Mouse (Mus musculus) embryonic facial prominence, embryonic 14.5 days (tissue): Measurements from ENCODE around the gene Ism1. TPM values are rescaled to one million over a fixed set of nuclear protein-coding genes. Genes with fewer than 3 reads are reported as not detected.

Experiments used
- ATAC-seq: fragments of 200-750 bp; cut with Nextera tagmentation; 2 replicates; pipeline ENCODE4 v1.8.0; 2017; ENCODE audit warnings: low read depth, moderate number of reproducible peaks, moderate TSS enrichment
- DNase-seq: peaks from one replicate; pipeline ENCODE4 v3.0.0-alpha.2; 2015; ENCODE audit warnings: low spot score
- H3K27ac ChIP-seq: fragments of 300-500 bp; sonication (generic); replicated peaks from 2 replicates; pipeline ENCODE4 v1.5.1; 2014; ENCODE audit warnings: low read depth, mild to moderate bottlenecking, low read length, moderate library complexity
- H3K27me3 ChIP-seq: fragments of 300-500 bp; sonication (generic); replicated peaks from 2 replicates; pipeline ENCODE4 v1.6.1; 2014; ENCODE audit warnings: low read length; ENCODE audit not compliant: control insufficient read depth, insufficient read depth
- H3K36me3 ChIP-seq: fragments of 300-500 bp; sonication (generic); 2 replicates; pipeline ENCODE4 v1.6.1; 2014; ENCODE audit warnings: low read length, mixed read lengths; ENCODE audit not compliant: control insufficient read depth, insufficient read depth
- H3K4me1 ChIP-seq: fragments of 300-500 bp; sonication (generic); 2 replicates; pipeline ENCODE4 v1.6.1; 2014; ENCODE audit warnings: antibody characterized with exemption, low read length; ENCODE audit not compliant: control insufficient read depth, insufficient read depth
- H3K4me2 ChIP-seq: fragments of 300-500 bp; sonication (generic); 2 replicates; pipeline ENCODE4 v1.6.1; 2014; ENCODE audit warnings: low read depth, mild to moderate bottlenecking, low read length, moderate library complexity, mixed read lengths
- H3K4me3 ChIP-seq: fragments of 300-500 bp; sonication (generic); 2 replicates; pipeline ENCODE4 v1.5.1; 2014; ENCODE audit warnings: low read depth, mild to moderate bottlenecking, low read length
- H3K9ac ChIP-seq: fragments of 300-500 bp; sonication (generic); 2 replicates; pipeline ENCODE4 v1.6.1; 2014; ENCODE audit warnings: low read depth, mild to moderate bottlenecking, low read length, moderate library complexity, mixed read lengths
- H3K9me3 ChIP-seq: fragments of 300-500 bp; sonication (generic); 2 replicates; pipeline ENCODE4 v1.6.1; 2016; ENCODE audit warnings: low read length; ENCODE audit not compliant: control insufficient read depth
- WGBS: fragments of 180-500 bp; shearing (Covaris S2); extraction: QIAGEN DNeasy Blood & Tissue Kit; methylation state at CpG from one replicate; pipeline ENCODE4 v1.1.7; 2014; 5-methylcytosine and 5-hydroxymethylcytosine counted together
- polyA plus RNA-seq: library from polyadenylated mRNA; unstranded; fragments of >200 nt; fragmentation: Nextera tagmentation; extraction: Ambion mirVana; gene quantifications from 2 replicates; pipeline ENCODE4 v1.2.1, GENCODE M21; 2014

Ism1 gene
- polyA plus RNA-seq, 1 experiment from 2014 or later: 4.8 TPM

DNA sequence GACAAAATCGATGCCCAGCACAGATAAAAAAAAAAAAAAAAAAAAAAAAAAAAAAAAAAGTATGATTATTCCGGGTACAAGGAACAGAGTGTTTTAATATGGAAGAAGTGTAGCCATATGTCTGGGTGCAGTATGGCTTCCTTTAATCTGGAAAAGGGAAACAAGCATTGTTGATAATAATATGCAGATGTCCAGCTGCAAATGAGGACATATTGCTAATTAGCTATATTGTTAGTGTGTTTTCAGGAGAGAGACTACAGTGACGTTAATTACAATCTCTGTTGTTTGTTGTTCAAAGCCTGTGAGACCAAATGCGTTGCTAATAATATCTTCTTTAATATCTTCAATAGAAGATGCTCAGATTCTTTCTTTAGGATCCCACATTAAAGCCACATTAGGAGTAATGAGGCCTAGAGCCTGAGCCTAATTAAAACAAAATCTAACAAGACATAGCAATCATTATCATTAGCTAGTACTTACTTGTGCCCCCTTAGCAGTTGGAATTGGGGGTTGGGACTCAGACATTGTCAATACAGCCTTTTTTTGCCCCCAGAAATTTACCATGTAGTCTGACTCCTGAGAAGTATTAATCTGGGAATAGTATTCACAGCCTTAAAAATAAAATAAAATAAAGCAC, 46.3 kb downstream of the Ism1 start:
- Histone ChIP-seq H3K9ac (no peak overlapping the region), H3K4me2 (no peak overlapping the region), H3K4me3 (no peak overlapping the region), H3K27me3 (no peaks in the 10 kb centered on the region), H3K4me1 (no peaks in the 10 kb centered on the region), H3K36me3 (no peaks in the 10 kb centered on the region), H3K9me3 (0 out of 2 replicates have a peak, but pooled peaks cover 3% of the 10 kb centered on the region), H3K27ac (no peak overlapping the region)
- 57% methylated on average over 4 of the region's 4 CpGs for WGBS
- DNase-seq (no peak), ATAC-seq (no peak)

DNA sequence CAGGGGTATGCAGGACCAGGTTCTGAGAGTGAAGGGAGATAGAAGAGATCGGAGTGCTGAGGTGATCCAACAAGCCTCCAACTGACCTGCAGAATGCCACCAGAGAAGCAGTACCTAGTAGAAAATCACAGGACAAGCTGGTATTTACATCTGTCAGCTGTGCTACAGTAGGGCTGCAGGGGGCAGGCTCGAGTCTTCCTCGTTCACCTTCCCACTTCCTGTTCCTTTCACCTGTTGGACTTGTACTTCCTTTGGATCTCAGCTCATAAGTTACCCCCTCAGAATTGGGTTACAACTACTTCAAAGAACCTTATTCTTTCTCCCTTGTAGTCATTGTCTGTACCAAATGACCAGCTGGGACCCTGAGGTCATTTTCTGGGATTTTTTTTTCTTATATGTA, 47.4 kb downstream of the Ism1 start:
- H3K4me1 ChIP-seq: no peaks in the 10 kb centered on the region
- no peaks in the 10 kb centered on the region for H3K27me3 ChIP-seq
- no peak for DNase-seq
- no peak for ATAC-seq
- H3K4me3 ChIP-seq: no peak overlapping the region
- 88% methylated on average over 3 of the region's 3 CpGs for WGBS
- no peaks in the 10 kb centered on the region for H3K36me3 ChIP-seq
- H3K27ac ChIP-seq: no peak overlapping the region
- H3K9me3 ChIP-seq: 0 out of 2 replicates have a peak, but pooled peaks cover 3% of the 10 kb centered on the region
- H3K4me2 ChIP-seq: no peak overlapping the region
- H3K9ac ChIP-seq: no peak overlapping the region

DNA sequence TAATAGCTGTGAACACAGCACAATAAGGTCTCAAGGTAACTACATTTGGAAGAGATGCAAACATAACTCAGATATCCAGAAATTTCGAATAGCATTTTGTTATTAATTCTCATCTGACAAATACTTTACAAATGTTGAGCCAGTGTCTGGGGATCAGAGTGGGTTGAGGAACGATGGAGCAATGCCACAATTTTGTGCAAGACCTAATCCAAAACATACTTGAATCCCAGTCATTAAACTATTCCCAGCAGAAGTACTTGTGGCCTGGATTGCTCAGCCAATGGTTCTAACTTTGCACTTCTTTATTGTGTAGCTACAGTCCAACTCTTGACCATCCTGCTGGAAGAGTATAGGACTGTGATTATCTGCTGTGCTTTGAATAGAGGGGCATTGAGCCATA, 50.1 kb downstream of the Ism1 start:
- no peak for ATAC-seq
- Histone ChIP-seq H3K9me3 (no peaks in the 10 kb centered on the region), H3K27ac (no peak overlapping the region), H3K9ac (no peak overlapping the region), H3K27me3 (no peaks in the 10 kb centered on the region), H3K4me2 (no peak overlapping the region), H3K4me1 (no peaks in the 10 kb centered on the region), H3K4me3 (no peak overlapping the region), H3K36me3 (no peaks in the 10 kb centered on the region)
- DNase-seq: no peak
- 78% methylated on average over 2 of the region's 2 CpGs for WGBS

DNA sequence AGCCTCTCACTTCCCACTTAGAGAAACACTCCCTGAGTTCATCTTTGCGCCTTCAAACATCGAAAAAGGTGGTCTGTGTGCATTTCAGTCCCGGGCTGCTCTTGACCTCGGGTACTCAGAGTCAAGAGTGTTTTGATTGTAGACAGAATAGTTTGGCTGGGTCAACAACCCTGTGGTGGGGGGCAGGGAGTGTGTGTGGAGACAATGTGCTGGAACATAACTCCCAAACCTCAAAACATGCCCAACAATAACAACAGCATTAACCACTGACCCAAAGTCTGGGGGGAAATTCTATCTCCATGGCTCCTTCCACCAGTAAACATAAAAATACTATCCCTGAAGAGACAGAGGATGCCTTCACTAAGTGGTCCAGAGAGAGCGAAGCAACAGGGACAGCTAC, 51.4 kb downstream of the Ism1 start:
- no peak overlapping the region for H3K9ac ChIP-seq
- ATAC-seq: no peak
- no peaks in the 10 kb centered on the region for H3K4me1 ChIP-seq
- DNase-seq: no peak
- no peak overlapping the region for H3K27ac ChIP-seq
- no peaks in the 10 kb centered on the region for H3K36me3 ChIP-seq
- 69% methylated on average over 5 of the region's 5 CpGs for WGBS
- H3K9me3 ChIP-seq: no peaks in the 10 kb centered on the region
- H3K4me3 ChIP-seq: no peak overlapping the region
- no peaks in the 10 kb centered on the region for H3K27me3 ChIP-seq
- H3K4me2 ChIP-seq: no peak overlapping the region

DNA sequence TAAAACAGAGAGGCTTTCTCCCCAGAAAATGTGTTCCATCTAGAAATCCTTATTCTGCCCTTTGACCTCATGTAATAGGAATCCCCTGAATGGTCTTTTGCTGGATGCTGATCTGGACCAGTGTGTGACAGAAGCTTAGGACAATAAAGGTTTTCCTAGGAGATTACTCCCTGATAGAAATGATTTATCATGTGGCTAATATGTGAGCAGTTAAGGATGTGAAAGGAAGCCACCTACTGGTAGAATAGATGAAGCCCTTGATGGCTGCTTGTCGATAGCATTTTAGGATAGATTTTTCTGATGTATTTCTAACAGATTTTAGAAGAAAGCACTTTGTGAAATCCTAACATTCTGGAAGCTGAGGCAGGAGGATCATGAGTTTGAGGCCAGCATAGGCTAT, 64.4 kb downstream of the Ism1 start:
- 72% methylated on average over 1 of the region's 1 CpGs for WGBS

DNA sequence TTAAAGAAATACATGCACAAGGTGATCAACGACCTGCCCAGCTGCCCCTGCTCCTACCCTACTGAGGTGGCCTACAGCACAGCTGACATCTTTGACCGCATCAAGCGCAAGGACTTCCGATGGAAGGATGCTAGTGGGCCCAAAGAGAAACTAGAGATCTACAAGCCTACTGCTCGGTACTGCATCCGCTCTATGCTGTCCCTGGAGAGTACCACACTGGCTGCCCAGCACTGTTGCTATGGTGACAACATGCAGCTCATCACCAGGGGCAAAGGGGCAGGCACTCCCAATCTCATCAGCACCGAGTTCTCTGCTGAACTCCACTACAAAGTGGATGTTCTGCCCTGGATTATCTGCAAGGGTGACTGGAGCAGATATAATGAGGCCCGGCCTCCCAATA, 79.0 kb downstream of the Ism1 start:
- ATAC-seq (peak; percentile 63; the same call in 1 of the 2 replicates), DNase-seq (no peak)
- 70% methylated on average over 8 of the region's 8 CpGs for WGBS
- Histone ChIP-seq H3K27ac (no peak overlapping the region), H3K36me3 (no peaks in the 10 kb centered on the region), H3K4me1 (no peaks in the 10 kb centered on the region), H3K9ac (no peak overlapping the region), H3K4me3 (no peak overlapping the region), H3K4me2 (no peak overlapping the region), H3K9me3 (no peaks in the 10 kb centered on the region), H3K27me3 (no peaks in the 10 kb centered on the region)

More for the DNA sequence above, 64.4 kb downstream of the Ism1 start:
- Histone ChIP-seq H3K4me1 (peaks cover 3% of the 10 kb centered on the region; the same call in 1 of the 2 replicates), H3K4me2 (no peak overlapping the region), H3K9ac (no peak overlapping the region), H3K27ac (no peak overlapping the region), H3K27me3 (no peaks in the 10 kb centered on the region), H3K9me3 (no peaks in the 10 kb centered on the region), H3K36me3 (no peaks in the 10 kb centered on the region), H3K4me3 (no peak overlapping the region)
- ATAC-seq: no peak
- no peak for DNase-seq

DNA sequence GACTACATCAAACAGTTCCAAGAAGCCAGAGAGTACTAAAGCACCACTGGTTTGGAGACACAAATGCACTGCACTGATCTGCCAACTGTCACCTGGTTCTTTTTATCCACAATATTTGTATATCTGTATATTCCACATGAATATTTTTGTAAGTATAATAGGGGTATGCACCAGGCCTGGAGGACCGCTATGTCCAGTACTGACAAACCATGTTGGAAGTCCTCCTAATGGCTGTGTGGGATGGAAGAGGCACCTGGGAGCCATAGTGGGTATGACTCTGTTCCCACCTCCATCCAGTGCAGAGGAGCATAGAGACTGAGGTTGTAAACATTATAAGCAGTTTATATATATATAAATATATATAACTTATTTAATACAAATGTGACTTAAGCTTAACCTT, 79.5 kb downstream of the Ism1 start:
- Histone ChIP-seq H3K27ac (no peak overlapping the region), H3K36me3 (no peaks in the 10 kb centered on the region), H3K4me1 (no peaks in the 10 kb centered on the region), H3K9me3 (no peaks in the 10 kb centered on the region), H3K9ac (no peak overlapping the region), H3K4me2 (no peak overlapping the region), H3K27me3 (no peaks in the 10 kb centered on the region), H3K4me3 (no peak overlapping the region)
- WGBS: 96% methylated on average over 1 of the region's 1 CpGs
- no peak for ATAC-seq
- no peak for DNase-seq

DNA sequence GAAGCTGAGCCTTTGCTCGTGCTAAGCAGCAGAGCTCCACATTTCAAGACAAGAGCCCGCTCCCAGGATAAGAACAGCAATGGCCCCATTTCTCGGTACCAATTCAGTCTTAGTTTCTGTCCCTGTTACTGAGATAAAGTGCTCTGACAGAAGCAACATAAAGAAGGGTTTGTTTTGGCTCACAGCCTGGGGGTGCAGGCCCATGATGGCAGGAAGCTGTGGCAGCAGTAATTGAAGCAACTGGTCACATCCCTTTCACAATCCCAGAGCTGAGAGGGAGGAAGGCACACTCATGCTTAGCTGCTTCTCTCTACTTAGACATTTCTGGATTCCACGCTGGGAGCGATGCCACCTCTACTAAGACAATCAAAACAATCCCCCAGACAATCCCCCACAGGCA, 86.4 kb downstream of the Ism1 start:
- Histone ChIP-seq H3K9me3 (0 out of 2 replicates have a peak, but pooled peaks cover 3% of the 10 kb centered on the region), H3K9ac (no peak overlapping the region), H3K36me3 (no peaks in the 10 kb centered on the region), H3K27me3 (no peaks in the 10 kb centered on the region), H3K27ac (no peak overlapping the region), H3K4me3 (no peak overlapping the region), H3K4me2 (no peak overlapping the region), H3K4me1 (no peaks in the 10 kb centered on the region)
- DNase-seq (no peak), ATAC-seq (no peak)
- 38% methylated on average over 5 of the region's 5 CpGs for WGBS

DNA sequence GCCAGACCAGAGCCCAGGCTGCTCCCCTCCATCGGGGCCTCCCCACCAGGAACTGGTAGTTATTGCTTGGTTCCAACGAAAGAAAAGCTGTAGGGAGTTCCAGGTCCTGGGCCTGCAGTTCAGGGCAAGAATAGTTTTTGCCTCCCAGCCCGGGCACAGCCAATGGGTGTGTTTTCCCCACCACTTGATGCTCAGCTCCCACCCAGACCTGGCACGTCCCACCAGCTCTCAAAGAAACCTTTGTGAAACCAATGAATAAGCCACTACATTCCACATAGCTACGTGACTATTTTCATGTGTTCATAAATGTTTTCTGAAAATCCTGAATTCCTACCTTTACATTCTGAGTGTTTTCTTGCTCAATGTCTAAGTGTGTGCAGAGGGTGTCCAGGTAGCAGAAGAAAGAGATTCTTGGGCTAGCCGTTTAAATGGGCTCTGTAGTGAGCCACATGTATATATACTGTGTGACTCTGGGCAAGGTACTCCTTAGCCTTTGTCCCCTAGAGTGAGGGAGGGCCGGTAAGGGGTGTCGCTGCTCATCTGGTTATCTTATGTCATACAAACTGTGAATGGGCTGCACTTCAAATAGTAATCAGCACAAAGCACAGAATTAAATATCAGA, 97.1 kb downstream of the Ism1 start:
- H3K9me3 ChIP-seq: no peaks in the 10 kb centered on the region
- no peak overlapping the region for H3K4me2 ChIP-seq
- H3K4me1 ChIP-seq: no peaks in the 10 kb centered on the region
- no peaks in the 10 kb centered on the region for H3K36me3 ChIP-seq
- peak; percentile 32 for DNase-seq
- no peak overlapping the region for H3K9ac ChIP-seq
- 67% methylated on average over 8 of the region's 8 CpGs for WGBS
- no peaks in the 10 kb centered on the region for H3K27me3 ChIP-seq
- peak; percentile 53 for ATAC-seq
- H3K4me3 ChIP-seq: no peak overlapping the region
- no peak overlapping the region for H3K27ac ChIP-seq
